Mouse (Mus musculus) neural tube, embryonic 11.5 days (tissue): Measurements from ENCODE around the gene Spa17. TPM values are rescaled to one million over a fixed set of nuclear protein-coding genes. Genes with fewer than 3 reads are reported as not detected.

ENCODE experiments used
- ATAC-seq: fragments of 200-750 bp; cut with Nextera tagmentation; 2 replicates; pipeline ENCODE4 v1.8.0; 2017; ENCODE audit warnings: moderate number of reproducible peaks, mild to moderate bottlenecking, moderate TSS enrichment, moderate library complexity; ENCODE audit not compliant: insufficient read depth, low FRiP score, low TSS enrichment
- DNase-seq: peaks from one replicate; pipeline ENCODE4 v3.0.0-alpha.2; 2015; ENCODE audit warnings: low spot score
- H3K27ac ChIP-seq: fragments of 300-500 bp; sonication (generic); 2 replicates; pipeline ENCODE4 v1.5.1; 2014; ENCODE audit warnings: low read depth, mild to moderate bottlenecking, low read length
- H3K27me3 ChIP-seq: fragments of 300-500 bp; sonication (generic); 2 replicates; pipeline ENCODE4 v1.6.1; 2014; ENCODE audit warnings: mild to moderate bottlenecking, low read length, mixed read lengths; ENCODE audit not compliant: control insufficient read depth, insufficient read depth
- H3K36me3 ChIP-seq: fragments of 300-500 bp; sonication (generic); 2 replicates; pipeline ENCODE4 v1.6.1; 2014; ENCODE audit warnings: mild to moderate bottlenecking, low read length, moderate library complexity, mixed read lengths; ENCODE audit not compliant: control insufficient read depth, insufficient read depth
- H3K4me1 ChIP-seq: fragments of 300-500 bp; sonication (generic); 2 replicates; pipeline ENCODE4 v1.6.1; 2014; ENCODE audit warnings: low read length, mixed read lengths; ENCODE audit not compliant: control insufficient read depth, insufficient read depth
- H3K4me2 ChIP-seq: fragments of 300-500 bp; sonication (generic); 2 replicates; pipeline ENCODE4 v1.6.1; 2014; ENCODE audit warnings: low read depth, mild to moderate bottlenecking, moderate library complexity
- H3K4me3 ChIP-seq: fragments of 300-500 bp; sonication (generic); 2 replicates; pipeline ENCODE4 v1.5.1; 2014; ENCODE audit warnings: low read depth, low read length
- H3K9ac ChIP-seq: fragments of 300-500 bp; sonication (generic); 2 replicates; pipeline ENCODE4 v1.6.1; 2014; ENCODE audit warnings: mild to moderate bottlenecking, low read length
- H3K9me3 ChIP-seq: fragments of 300-500 bp; sonication (generic); 2 replicates; pipeline ENCODE4 v1.6.1; 2016; ENCODE audit warnings: low read length; ENCODE audit not compliant: control insufficient read depth
- WGBS: fragments of 180-500 bp; shearing (Covaris S2); extraction: QIAGEN DNeasy Blood & Tissue Kit; methylation state at CpG from one replicate; pipeline ENCODE4 v1.1.7; 2014; 5-methylcytosine and 5-hydroxymethylcytosine counted together
- polyA plus RNA-seq: library from polyadenylated mRNA; unstranded; fragments of >200 nt; fragmentation: Nextera tagmentation; extraction: Ambion mirVana; gene quantifications from 2 replicates; pipeline ENCODE4 v1.2.1, GENCODE M21; 2014

Spa17 gene
- polyA plus RNA-seq: 13.3 and 16.0 TPM in 2 replicates

GRCm38 (mm10) chr9:37613182-37613910 is at the start of gene Spa17:
Gene Spa17 (minus strand): TSS chr9:37613722.
- under 1% methylated on average over 44 of the region's 45 CpGs for WGBS
- peak; percentile 92 for ATAC-seq
- no peaks in the 10 kb centered on the region for H3K27me3 ChIP-seq

DNA sequence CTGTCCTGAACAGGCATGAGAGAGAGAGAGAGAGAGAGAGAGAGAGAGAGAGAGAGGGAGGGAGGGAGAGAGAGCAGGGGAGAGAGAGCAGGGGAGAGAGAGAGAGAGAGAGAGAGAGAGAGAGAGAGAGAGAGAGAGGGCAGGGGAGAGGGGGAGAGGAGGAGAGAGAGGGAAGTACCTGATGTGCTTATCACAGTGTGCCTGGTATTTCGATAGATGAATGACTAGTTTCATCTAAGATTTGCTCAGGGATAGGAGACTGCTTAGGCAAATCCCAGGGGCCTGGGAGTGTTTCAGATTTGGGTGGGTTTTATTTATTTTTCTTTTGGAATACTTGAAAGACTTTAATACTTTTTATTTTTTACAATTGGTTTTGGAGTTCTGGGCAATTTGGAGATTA is 49.7 kb upstream of the Spa17 start:
- no peaks in the 10 kb centered on the region for H3K27me3 ChIP-seq
- no peak overlapping the region for H3K4me3 ChIP-seq
- H3K4me2 ChIP-seq: no peak overlapping the region
- H3K9me3 ChIP-seq: no peaks in the 10 kb centered on the region
- H3K9ac ChIP-seq: no peak overlapping the region
- H3K36me3 ChIP-seq: no peaks in the 10 kb centered on the region
- WGBS: 79% methylated on average over 1 of the region's 1 CpGs
- no peak for DNase-seq
- no peak for ATAC-seq
- no peaks in the 10 kb centered on the region for H3K4me1 ChIP-seq
- no peak overlapping the region for H3K27ac ChIP-seq

More at GRCm38 (mm10) chr9:37613182-37613910, at the start of gene Spa17:
- Histone ChIP-seq H3K4me2 (peak within 1 kb of the TSS; percentile 76), H3K9ac (peak within 1 kb of the TSS; percentile 91), H3K4me1 (no peaks in the 10 kb centered on the region), H3K9me3 (no peaks in the 10 kb centered on the region), H3K27ac (0 out of 2 replicates have a peak within 1 kb of the TSS, but pooled peaks have one; percentile 53), H3K36me3 (no peaks in the 10 kb centered on the region), H3K4me3 (peak within 1 kb of the TSS; percentile 64)
- peak; percentile 93 for DNase-seq

- ATAC-seq (no peak), DNase-seq (no peak)
- no peaks in the 10 kb centered on the region; the same call in 1 of the 2 replicates for H3K4me1 ChIP-seq
- no peak overlapping the region for H3K4me3 ChIP-seq
- no peaks in the 10 kb centered on the region for H3K27me3 ChIP-seq
- H3K36me3 ChIP-seq: no peaks in the 10 kb centered on the region
- WGBS: 87% methylated on average over 6 of the region's 6 CpGs
- H3K9me3 ChIP-seq: no peaks in the 10 kb centered on the region
- no peak overlapping the region for H3K4me2 ChIP-seq
- H3K9ac ChIP-seq: no peak overlapping the region
- no peak overlapping the region for H3K27ac ChIP-seq
These were observed 45.9 kb upstream of the Spa17 start for GRCm38 (mm10) chr9:37659413-37659812.

- ATAC-seq: peak; percentile 90
- WGBS: under 1% methylated on average over 36 of the region's 36 CpGs
These were observed 43.5 kb upstream of the Spa17 start, which contains the start of gene Tbrg1 for GRCm38 (mm10) chr9:37656931-37657481. Gene Tbrg1 (minus strand): TSS chr9:37657312.

GRCm38 (mm10) chr9:37656439-37656881 is 42.9 kb upstream of the Spa17 start:
- H3K4me2 ChIP-seq: peak overlapping the region; percentile 78
- H3K27me3 ChIP-seq: no peaks in the 10 kb centered on the region
- peak; percentile 22; the same call in 1 of the 2 replicates for ATAC-seq
- H3K27ac ChIP-seq: peak overlapping the region; percentile 34
- peak overlapping the region; percentile 86 for H3K9ac ChIP-seq
- WGBS: 3% methylated on average over 10 of the region's 10 CpGs
- peaks cover 5% of the 10 kb centered on the region; the same call in 1 of the 2 replicates for H3K36me3 ChIP-seq
- no peaks in the 10 kb centered on the region for H3K9me3 ChIP-seq
- DNase-seq: no peak
- peak overlapping the region; percentile 67 for H3K4me3 ChIP-seq
- H3K4me1 ChIP-seq: no peaks in the 10 kb centered on the region; the same call in 1 of the 2 replicates

More at GRCm38 (mm10) chr9:37656931-37657481, 43.5 kb upstream of the Spa17 start, which contains the start of gene Tbrg1:
- Histone ChIP-seq H3K4me3 (peak within 1 kb of the TSS; percentile 67), H3K27me3 (no peaks in the 10 kb centered on the region), H3K27ac (peak within 1 kb of the TSS; percentile 34), H3K9me3 (no peaks in the 10 kb centered on the region), H3K4me1 (no peaks in the 10 kb centered on the region; the same call in 1 of the 2 replicates), H3K36me3 (peaks cover 3% of the 10 kb centered on the region; the same call in 1 of the 2 replicates), H3K4me2 (peak within 1 kb of the TSS; percentile 78), H3K9ac (peak within 1 kb of the TSS; percentile 86)
- peak; percentile 88 for DNase-seq

DNA sequence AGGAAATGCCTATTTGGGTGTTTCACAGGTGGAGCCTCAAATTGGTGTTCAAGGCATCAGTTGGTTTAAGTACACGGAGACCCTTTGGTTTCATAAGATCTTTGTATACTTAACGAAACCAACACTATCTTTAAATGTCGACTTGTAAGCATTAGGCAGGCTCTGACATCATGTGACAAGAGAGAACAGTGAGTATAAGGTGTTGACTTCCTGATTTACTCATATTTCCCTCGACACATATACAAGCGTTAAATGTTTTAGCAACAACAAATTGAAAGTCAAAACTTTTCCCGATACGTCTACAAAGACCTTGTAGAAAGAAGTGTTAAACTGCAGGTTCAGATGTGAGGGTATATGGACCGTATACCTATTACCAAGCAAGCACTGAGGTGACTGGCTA is 42.4 kb upstream of the Spa17 start:
- Histone ChIP-seq H3K4me2 (peak overlapping the region; percentile 78), H3K9me3 (no peaks in the 10 kb centered on the region), H3K27ac (no peak overlapping the region), H3K27me3 (no peaks in the 10 kb centered on the region), H3K4me1 (no peaks in the 10 kb centered on the region; the same call in 1 of the 2 replicates), H3K9ac (no peak overlapping the region), H3K4me3 (peak overlapping the region; percentile 67), H3K36me3 (peaks cover 5% of the 10 kb centered on the region; the same call in 1 of the 2 replicates)
- WGBS: 73% methylated on average over 8 of the region's 8 CpGs
- ATAC-seq (no peak), DNase-seq (no peak)

DNA sequence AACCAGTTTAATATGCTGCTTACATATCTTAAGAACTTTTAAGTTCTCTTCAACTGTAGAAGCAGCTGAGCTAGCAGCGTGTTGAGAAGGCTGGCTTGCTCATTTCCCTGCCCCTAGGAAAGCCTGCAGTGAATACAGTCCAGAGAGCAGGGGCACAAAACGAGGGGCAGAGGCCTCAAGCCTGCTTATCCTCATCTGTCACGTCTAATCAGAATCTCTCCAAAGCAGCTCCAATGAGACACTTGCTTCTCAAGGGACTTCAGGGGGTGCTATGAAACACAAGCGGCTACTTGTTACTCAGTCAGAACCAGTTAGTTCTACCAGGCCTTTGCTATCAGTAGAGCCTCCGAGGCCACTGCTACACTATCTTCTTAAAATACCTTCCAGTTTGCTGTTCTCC is 40.3 kb upstream of the Spa17 start:
- Histone ChIP-seq H3K9ac (no peak overlapping the region), H3K4me3 (no peak overlapping the region), H3K9me3 (no peaks in the 10 kb centered on the region), H3K36me3 (peaks cover 13% of the 10 kb centered on the region), H3K27ac (no peak overlapping the region), H3K4me1 (no peaks in the 10 kb centered on the region; the same call in 1 of the 2 replicates), H3K4me2 (no peak overlapping the region), H3K27me3 (no peaks in the 10 kb centered on the region)
- 88% methylated on average over 5 of the region's 5 CpGs for WGBS
- DNase-seq (no peak), ATAC-seq (no peak)

DNA sequence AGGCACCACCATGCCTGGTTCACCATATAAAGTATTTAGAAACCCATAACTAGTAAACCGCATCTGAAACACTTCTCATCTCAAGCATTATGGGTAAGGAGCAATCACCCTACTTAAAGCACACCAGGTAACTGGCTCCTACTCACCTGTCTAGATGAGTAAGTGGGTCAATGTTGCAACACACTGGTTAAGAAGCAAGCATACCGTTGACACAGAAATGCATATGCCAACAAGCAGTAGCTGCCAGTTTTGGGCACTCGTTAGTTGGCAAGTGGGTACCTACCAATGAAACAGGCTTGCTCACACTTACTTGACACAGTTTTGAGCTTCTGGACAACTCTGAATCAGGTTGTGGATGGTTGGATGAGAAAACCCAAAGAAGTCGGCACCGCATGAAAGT is 37.1 kb upstream of the Spa17 start:
- H3K27me3 ChIP-seq: no peaks in the 10 kb centered on the region
- no peak for ATAC-seq
- no peak for DNase-seq
- H3K4me2 ChIP-seq: no peak overlapping the region
- H3K4me3 ChIP-seq: no peak overlapping the region
- no peaks in the 10 kb centered on the region for H3K9me3 ChIP-seq
- WGBS: 92% methylated on average over 5 of the region's 5 CpGs
- peaks cover 13% of the 10 kb centered on the region for H3K36me3 ChIP-seq
- no peak overlapping the region for H3K27ac ChIP-seq
- no peaks in the 10 kb centered on the region for H3K4me1 ChIP-seq
- no peak overlapping the region for H3K9ac ChIP-seq
